In the genomic region with DNA sequence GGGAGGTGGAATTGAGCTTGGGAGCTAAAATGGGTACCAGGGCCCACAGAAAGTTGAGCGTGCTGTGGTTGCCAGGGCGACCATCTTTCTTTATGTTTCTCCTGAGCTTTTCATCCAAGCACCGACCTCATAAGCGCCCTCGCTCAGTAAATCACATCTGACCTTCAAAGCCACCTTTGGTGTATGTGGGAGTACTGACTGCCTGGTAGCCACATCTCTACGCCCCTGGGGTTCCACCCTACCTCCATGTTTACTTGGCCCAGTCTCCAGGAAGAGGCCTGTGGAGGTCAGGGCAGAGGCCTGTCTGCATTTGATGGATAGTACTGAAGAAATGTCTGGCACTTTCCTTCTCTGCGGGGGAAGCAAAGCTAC, we compare ENCODE assay signal across 8 mouse cellular contexts. TPM values are rescaled to one million over a fixed set of nuclear protein-coding genes. Genes with fewer than 3 reads are reported as not detected.
DNase-seq lines count a peak whose midpoint lies in the region; ATAC-seq and TF ChIP-seq lines count a peak whose summit lies in the region.

No protein-coding gene starts in this region.

- peak overlapping the region; percentile 62 for H3K9ac ChIP-seq in embryonic facial prominence, embryonic 14.5 days (ENCODE audit: low read depth, low read length)
- peak overlapping the region; percentile 25; the same call in 1 of the 2 replicates for H3K9ac ChIP-seq in hindbrain, postnatal 0 days (replicated peaks; ENCODE audit: low read length)
- H3K9ac ChIP-seq in liver, embryonic 16.5 days (ENCODE audit: low read depth, low read length): no peak overlapping the region

- DNase-seq in embryo, embryonic 10 days (ENCODE audit: low spot score): peak; percentile 61
- no peak for DNase-seq in embryo, embryonic 10.5 days (ENCODE audit: low spot score)
- DNase-seq in embryonic facial prominence, embryonic 14.5 days (ENCODE audit: low spot score): no peak
- no peak for DNase-seq in hindbrain, postnatal 0 days (ENCODE audit: low spot score)
- no peak for DNase-seq in gastrocnemius, postnatal 4 days (ENCODE audit: low spot score in 2 of 2)
- DNase-seq in cerebellum, adult 11 months: no peak

- peak overlapping the region; percentile 90 for H3K27ac ChIP-seq in embryonic facial prominence, embryonic 14.5 days (replicated peaks; ENCODE audit: low read depth, low read length)
- peak overlapping the region; percentile 74 for H3K27ac ChIP-seq in hindbrain, postnatal 0 days
- peak overlapping the region; percentile 69 for H3K27ac ChIP-seq in liver, embryonic 16.5 days (ENCODE audit: low read length)
- peak overlapping the region; percentile 15; the same call in 1 of the 2 replicates for H3K27ac ChIP-seq in olfactory bulb, adult 2 months (ENCODE audit: insufficient read depth, low read depth, low read length)

- TF ChIP-seq POLR2A in olfactory bulb, adult 2 months (IDR thresholded peaks at IDR 0.05; ENCODE audit: insufficient read depth, low read depth, low read length): no peak

- H3K36me3 ChIP-seq in embryonic facial prominence, embryonic 14.5 days (ENCODE audit: control insufficient read depth, insufficient read depth, low read length): no peaks in the 10 kb centered on the region
- H3K36me3 ChIP-seq in hindbrain, postnatal 0 days (ENCODE audit: insufficient read depth, low read length): no peaks in the 10 kb centered on the region
- H3K36me3 ChIP-seq in liver, embryonic 16.5 days (ENCODE audit: control insufficient read depth, insufficient read depth): no peaks in the 10 kb centered on the region

- H3K9me3 ChIP-seq in embryonic facial prominence, embryonic 14.5 days (ENCODE audit: control insufficient read depth, low read length): no peaks in the 10 kb centered on the region
- H3K9me3 ChIP-seq in hindbrain, postnatal 0 days (ENCODE audit: low read length): no peaks in the 10 kb centered on the region
- H3K9me3 ChIP-seq in liver, embryonic 16.5 days (replicated peaks; ENCODE audit: control insufficient read depth, low read length): no peaks in the 10 kb centered on the region

- peak overlapping the region; percentile 57 for H3K4me2 ChIP-seq in embryonic facial prominence, embryonic 14.5 days (ENCODE audit: low read depth, low read length)
- H3K4me2 ChIP-seq in hindbrain, postnatal 0 days (ENCODE audit: low read depth, low read length): peak overlapping the region; percentile 55
- peak overlapping the region; percentile 61 for H3K4me2 ChIP-seq in liver, embryonic 16.5 days (ENCODE audit: low read depth, low read length)

- H3K4me3 ChIP-seq in embryonic facial prominence, embryonic 14.5 days (ENCODE audit: low read depth, low read length): peak overlapping the region; percentile 35
- peak overlapping the region; percentile 25 for H3K4me3 ChIP-seq in hindbrain, postnatal 0 days (ENCODE audit: low read length)
- H3K4me3 ChIP-seq in liver, embryonic 16.5 days (ENCODE audit: low read depth, low read length): no peak overlapping the region
- H3K4me3 ChIP-seq in olfactory bulb, adult 2 months (ENCODE audit: insufficient read depth, low read depth, low read length): no peak overlapping the region

- WGBS in embryonic facial prominence, embryonic 14.5 days: 50% methylated on average over 7 of the region's 7 CpGs
- 26% methylated on average over 7 of the region's 7 CpGs for WGBS in hindbrain, postnatal 0 days
- WGBS in liver, embryonic 16.5 days (ENCODE audit: insufficient replicate concordance): 53% methylated on average over 7 of the region's 7 CpGs
- WGBS in olfactory bulb, adult 2 months: 48% methylated on average over 7 of the region's 7 CpGs

- ATAC-seq in embryonic facial prominence, embryonic 14.5 days (ENCODE audit: low read depth): no peak
- ATAC-seq in hindbrain, postnatal 0 days: no peak; the same call in 1 of the 2 replicates
- ATAC-seq in liver, embryonic 16.5 days (ENCODE audit: low read depth): no peak

- H3K27me3 ChIP-seq in embryonic facial prominence, embryonic 14.5 days (replicated peaks; ENCODE audit: control insufficient read depth, insufficient read depth, low read length): no peaks in the 10 kb centered on the region
- no peaks in the 10 kb centered on the region for H3K27me3 ChIP-seq in hindbrain, postnatal 0 days (ENCODE audit: insufficient read depth, low read length)
- no peaks in the 10 kb centered on the region for H3K27me3 ChIP-seq in liver, embryonic 16.5 days (ENCODE audit: control insufficient read depth, insufficient read depth, low read depth, low read length)

- peaks cover 9% of the 10 kb centered on the region; the same call in 1 of the 2 replicates for H3K4me1 ChIP-seq in embryonic facial prominence, embryonic 14.5 days (ENCODE audit: control insufficient read depth, insufficient read depth, low read length)
- no peaks in the 10 kb centered on the region; the same call in 1 of the 2 replicates for H3K4me1 ChIP-seq in hindbrain, postnatal 0 days (ENCODE audit: insufficient read depth, low read length)
- peaks cover 5% of the 10 kb centered on the region for H3K4me1 ChIP-seq in liver, embryonic 16.5 days (ENCODE audit: control insufficient read depth, low read depth, low read length)
- peaks cover 19% of the 10 kb centered on the region for H3K4me1 ChIP-seq in olfactory bulb, adult 2 months (ENCODE audit: control insufficient read depth, insufficient read depth, low read length)

- no peak for TF ChIP-seq CTCF in hindbrain, postnatal 0 days (IDR thresholded peaks at IDR 0.05; ENCODE audit: low read depth)
- TF ChIP-seq CTCF in olfactory bulb, adult 2 months (IDR thresholded peaks at IDR 0.05; ENCODE audit: insufficient read depth, low read depth, low read length): no peak

RNA-seq across cellular contexts. Expression of gene Ints3, which starts 13.7 kb away (rescaled TPM):
- 26.0 and 31.8 TPM in 2 replicates for polyA plus RNA-seq in embryonic facial prominence, embryonic 14.5 days (2014; fragmentation: Nextera tagmentation; extraction: Ambion mirVana)
- total RNA-seq in hindbrain, postnatal 0 days (2014; rRNA removed): 58.1 and 71.7 TPM in 2 replicates
- polyA plus RNA-seq in hindbrain, postnatal 0 days (2015; fragmentation: Nextera tagmentation; extraction: Ambion mirVana): 19.9 and 20.4 TPM in 2 replicates
- polyA plus RNA-seq in liver, embryonic 16.5 days (2015; fragmentation: Nextera tagmentation; extraction: Ambion mirVana): 6.7 and 7.2 TPM in 2 replicates
- not detected in 2 replicates for polyA plus RNA-seq in olfactory bulb, adult 2 months (2012; ENCODE audit: insufficient read depth, insufficient read length, low replicate concordance, missing spikeins)
- total RNA-seq in gastrocnemius, postnatal 4 days (2021): 10 to 100 TPM; 31.8 to 32.0 TPM

RNA-seq across cellular contexts. Expression of gene Npr1, which starts 18.6 kb away (rescaled TPM):
- 6.7 and 8.2 TPM in 2 replicates for polyA plus RNA-seq in embryonic facial prominence, embryonic 14.5 days (2014; fragmentation: Nextera tagmentation; extraction: Ambion mirVana)
- total RNA-seq in hindbrain, postnatal 0 days (2014; rRNA removed): 3.5 and 6.2 TPM in 2 replicates
- polyA plus RNA-seq in hindbrain, postnatal 0 days (2015; fragmentation: Nextera tagmentation; extraction: Ambion mirVana): 2.8 TPM in 2 replicates
- 4.1 and 4.3 TPM in 2 replicates for polyA plus RNA-seq in liver, embryonic 16.5 days (2015; fragmentation: Nextera tagmentation; extraction: Ambion mirVana)
- polyA plus RNA-seq in olfactory bulb, adult 2 months (2012; ENCODE audit: insufficient read depth, insufficient read length, low replicate concordance, missing spikeins): not detected in 2 replicates
- 10 to 100 TPM; 25.9 to 26.4 TPM for total RNA-seq in gastrocnemius, postnatal 4 days (2021)

RNA-seq across cellular contexts. Expression of gene Ilf2, which starts 28.8 kb away (rescaled TPM):
- polyA plus RNA-seq in embryonic facial prominence, embryonic 14.5 days (2014; fragmentation: Nextera tagmentation; extraction: Ambion mirVana): 137 and 166 TPM in 2 replicates
- total RNA-seq in hindbrain, postnatal 0 days (2014; rRNA removed): 111 and 119 TPM in 2 replicates
- polyA plus RNA-seq in hindbrain, postnatal 0 days (2015; fragmentation: Nextera tagmentation; extraction: Ambion mirVana): 177 and 178 TPM in 2 replicates
- 44.8 and 48.7 TPM in 2 replicates for polyA plus RNA-seq in liver, embryonic 16.5 days (2015; fragmentation: Nextera tagmentation; extraction: Ambion mirVana)
- not detected in 2 replicates for polyA plus RNA-seq in olfactory bulb, adult 2 months (2012; ENCODE audit: insufficient read depth, insufficient read length, low replicate concordance, missing spikeins)
- 10 to 100 TPM; 72.3 to 75.4 TPM for total RNA-seq in gastrocnemius, postnatal 4 days (2021)

RNA-seq across cellular contexts. Expression of gene Snapin, which starts 43.7 kb away (rescaled TPM):
- 79.6 and 89.9 TPM in 2 replicates for polyA plus RNA-seq in embryonic facial prominence, embryonic 14.5 days (2014; fragmentation: Nextera tagmentation; extraction: Ambion mirVana)
- total RNA-seq in hindbrain, postnatal 0 days (2014; rRNA removed): 49.7 and 52.0 TPM in 2 replicates
- 102 and 106 TPM in 2 replicates for polyA plus RNA-seq in hindbrain, postnatal 0 days (2015; fragmentation: Nextera tagmentation; extraction: Ambion mirVana)
- 17.8 and 18.2 TPM in 2 replicates for polyA plus RNA-seq in liver, embryonic 16.5 days (2015; fragmentation: Nextera tagmentation; extraction: Ambion mirVana)
- not detected in 2 replicates for polyA plus RNA-seq in olfactory bulb, adult 2 months (2012; ENCODE audit: insufficient read depth, insufficient read length, low replicate concordance, missing spikeins)
- total RNA-seq in gastrocnemius, postnatal 4 days (2021): 10 to 100 TPM; 71.3 to 74.7 TPM

RNA-seq across cellular contexts. Expression of gene Slc27a3, which starts 57.4 kb away (rescaled TPM):
- 24.3 and 26.2 TPM in 2 replicates for polyA plus RNA-seq in embryonic facial prominence, embryonic 14.5 days (2014; fragmentation: Nextera tagmentation; extraction: Ambion mirVana)
- 85.1 and 87.2 TPM in 2 replicates for total RNA-seq in hindbrain, postnatal 0 days (2014; rRNA removed)
- polyA plus RNA-seq in hindbrain, postnatal 0 days (2015; fragmentation: Nextera tagmentation; extraction: Ambion mirVana): 28.3 and 30.3 TPM in 2 replicates
- polyA plus RNA-seq in liver, embryonic 16.5 days (2015; fragmentation: Nextera tagmentation; extraction: Ambion mirVana): 1.1 and 1.5 TPM in 2 replicates
- polyA plus RNA-seq in olfactory bulb, adult 2 months (2012; ENCODE audit: insufficient read depth, insufficient read length, low replicate concordance, missing spikeins): not detected in 2 replicates
- 1 to 10 TPM; 7.2 to 7.4 TPM for total RNA-seq in gastrocnemius, postnatal 4 days (2021)

Comparison
In these comparisons a context has a peak if more than half of its experiments do, and no peak if none do; other contexts are left out.
1. H3K27ac ChIP-seq: peak in every context shown above with its lines; median percentile 90 in embryonic facial prominence, embryonic 14.5 days; 74 in hindbrain, postnatal 0 days; 69 in liver, embryonic 16.5 days; 15 in olfactory bulb, adult 2 months.
2. H3K4me3 ChIP-seq: peak in embryonic facial prominence, embryonic 14.5 days (single experiment) and hindbrain, postnatal 0 days (single experiment); none in liver, embryonic 16.5 days (single experiment) and olfactory bulb, adult 2 months (single experiment).
3. Peak in every context shown above with its lines, with median percentiles within 50 percentile points of each other: H3K4me2 ChIP-seq.